Mouse (Mus musculus) intestine, embryonic 14.5 days (tissue): ENCODE results near the gene Epb41l4b. TPM values are rescaled to one million over a fixed set of nuclear protein-coding genes. Genes with fewer than 3 reads are reported as not detected.

Experiments used
- ATAC-seq: fragments of 200-750 bp; cut with Nextera tagmentation; replicated peaks from 2 replicates; pipeline ENCODE4 v1.8.0; 2017; ENCODE audit warnings: low read depth, moderate number of reproducible peaks, moderate TSS enrichment, moderate library complexity; ENCODE audit not compliant: low FRiP score, low TSS enrichment
- DNase-seq: peaks from one replicate; pipeline ENCODE4 v3.0.0-alpha.2; 2018; ENCODE audit warnings: low spot score
- H3K27ac ChIP-seq: fragments of 300-500 bp; sonication (generic); 2 replicates; pipeline ENCODE4 v1.5.1; 2014; ENCODE audit warnings: low read depth, mild to moderate bottlenecking, control low read depth
- H3K27me3 ChIP-seq: fragments of 300-500 bp; sonication (generic); replicated peaks from 2 replicates; pipeline ENCODE4 v1.6.1; 2014; ENCODE audit warnings: low read length, control low read depth; ENCODE audit not compliant: control insufficient read depth, insufficient read depth
- H3K36me3 ChIP-seq: fragments of 300-500 bp; sonication (generic); 2 replicates; pipeline ENCODE4 v1.6.1; 2014; ENCODE audit warnings: low read length, control low read depth; ENCODE audit not compliant: control insufficient read depth, insufficient read depth
- H3K4me1 ChIP-seq: fragments of 300-500 bp; sonication (generic); replicated peaks from 2 replicates; pipeline ENCODE4 v1.6.1; 2014; ENCODE audit warnings: low read length, control low read depth, mixed read lengths; ENCODE audit not compliant: control insufficient read depth, insufficient read depth
- H3K4me2 ChIP-seq: fragments of 300-500 bp; sonication (generic); 2 replicates; pipeline ENCODE4 v1.6.1; 2014; ENCODE audit warnings: low read length
- H3K4me3 ChIP-seq: fragments of 300-500 bp; sonication (generic); 2 replicates; pipeline ENCODE4 v1.5.1; 2014; ENCODE audit warnings: low read depth, low read length, control low read depth, mixed read lengths
- H3K9ac ChIP-seq: fragments of 300-500 bp; sonication (generic); 2 replicates; pipeline ENCODE4 v1.6.1; 2014; ENCODE audit warnings: mild to moderate bottlenecking, low read length
- H3K9me3 ChIP-seq: fragments of 300-500 bp; sonication (generic); 2 replicates; pipeline ENCODE4 v1.6.1; 2016; ENCODE audit warnings: low read length, control low read depth; ENCODE audit not compliant: control insufficient read depth
- WGBS: fragments of 180-500 bp; shearing (Covaris S2); extraction: QIAGEN DNeasy Blood & Tissue Kit; methylation state at CpG from one replicate; pipeline ENCODE4 v1.1.7; 2014; 5-methylcytosine and 5-hydroxymethylcytosine counted together
- polyA plus RNA-seq: library from polyadenylated mRNA; unstranded; fragments of >200 nt; fragmentation: Nextera tagmentation; extraction: Ambion mirVana; gene quantifications from 2 replicates; pipeline ENCODE4 v1.2.1, GENCODE M21; 2014

Epb41l4b gene
- polyA plus RNA-seq, 1 experiment from 2014 or later = 19.6 TPM

DNA sequence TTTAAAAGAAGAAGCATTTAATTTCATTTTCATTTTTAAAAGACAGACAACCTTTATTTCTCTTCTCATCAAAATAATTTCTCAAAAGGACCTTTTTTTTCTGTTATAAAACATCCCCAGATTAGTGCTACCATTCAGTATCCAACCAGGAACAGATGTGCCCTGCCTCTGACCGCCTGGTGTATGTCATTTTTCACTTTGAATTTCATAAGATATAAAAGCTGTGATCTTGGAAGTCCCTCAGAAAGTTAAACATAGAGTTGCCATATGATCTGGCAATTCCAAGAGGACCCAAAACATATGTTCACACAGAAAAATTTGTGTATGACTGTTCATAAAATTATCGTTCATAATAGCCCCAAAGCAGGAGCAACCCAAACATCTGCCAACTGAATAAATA is 151.3 kb downstream of the Epb41l4b start:
- Histone ChIP-seq H3K9ac (no peak overlapping the region), H3K4me3 (no peak overlapping the region), H3K36me3 (no peaks in the 10 kb centered on the region), H3K27me3 (peaks cover 43% of the 10 kb centered on the region), H3K9me3 (0 out of 2 replicates have a peak, but pooled peaks cover 8% of the 10 kb centered on the region), H3K27ac (no peak overlapping the region), H3K4me2 (no peak overlapping the region), H3K4me1 (no peaks in the 10 kb centered on the region)
- ATAC-seq (no peak), DNase-seq (no peak)
- WGBS = 70% methylated on average over 2 of the region's 2 CpGs

GRCm38 (mm10) chr4:56990215-56990584 is 153.0 kb downstream of the Epb41l4b start, which contains the start of gene Frrs1l:
Frrs1l (minus strand) TSS chr4:56990391.
- H3K9me3 ChIP-seq = 0 out of 2 replicates have a peak, but pooled peaks cover 8% of the 10 kb centered on the region
- H3K27me3 ChIP-seq = peaks cover 43% of the 10 kb centered on the region
- H3K36me3 ChIP-seq = no peaks in the 10 kb centered on the region
- ATAC-seq (peak; percentile 47; the same call in 1 of the 2 replicates), DNase-seq (no peak)
- H3K4me3 ChIP-seq = peak within 1 kb of the TSS; percentile 57
- peak within 1 kb of the TSS; percentile 53 for H3K9ac ChIP-seq
- H3K4me1 ChIP-seq = no peaks in the 10 kb centered on the region
- WGBS = under 1% methylated on average over 19 of the region's 44 CpGs
- peak within 1 kb of the TSS; percentile 98 for H3K4me2 ChIP-seq
- no peak within 1 kb of the TSS for H3K27ac ChIP-seq

- Histone ChIP-seq H3K27ac (no peak overlapping the region), H3K4me3 (peak overlapping the region; percentile 57), H3K9me3 (0 out of 2 replicates have a peak, but pooled peaks cover 8% of the 10 kb centered on the region), H3K27me3 (peaks cover 43% of the 10 kb centered on the region), H3K4me1 (no peaks in the 10 kb centered on the region), H3K9ac (peak overlapping the region; percentile 53), H3K36me3 (no peaks in the 10 kb centered on the region), H3K4me2 (peak overlapping the region; percentile 98)
- 8% methylated on average over 32 of the region's 45 CpGs for WGBS
- DNase-seq = peak; percentile 65
- peak; percentile 43; the same call in 1 of the 2 replicates for ATAC-seq
These were observed 153.6 kb downstream of the Epb41l4b start for GRCm38 (mm10) chr4:56989431-56990214.

GRCm38 (mm10) chr4:56965586-56966179 is 177.6 kb downstream of the Epb41l4b start:
- no peak overlapping the region for H3K4me2 ChIP-seq
- no peaks in the 10 kb centered on the region for H3K36me3 ChIP-seq
- H3K9ac ChIP-seq = no peak overlapping the region
- H3K4me1 ChIP-seq = no peaks in the 10 kb centered on the region
- no peak overlapping the region for H3K4me3 ChIP-seq
- ATAC-seq (no peak), DNase-seq (peak; percentile 41)
- H3K9me3 ChIP-seq = no peaks in the 10 kb centered on the region
- WGBS = 76% methylated on average over 7 of the region's 7 CpGs
- H3K27ac ChIP-seq = no peak overlapping the region
- no peaks in the 10 kb centered on the region for H3K27me3 ChIP-seq

- peak; percentile 45 for DNase-seq
- 83% methylated on average over 6 of the region's 6 CpGs for WGBS
- Histone ChIP-seq H3K4me2 (no peak overlapping the region), H3K9ac (no peak overlapping the region), H3K4me3 (no peak overlapping the region), H3K36me3 (no peaks in the 10 kb centered on the region), H3K4me1 (no peaks in the 10 kb centered on the region), H3K27ac (no peak overlapping the region), H3K9me3 (no peaks in the 10 kb centered on the region), H3K27me3 (no peaks in the 10 kb centered on the region)
- ATAC-seq = no peak
These were observed 179.6 kb downstream of the Epb41l4b start for GRCm38 (mm10) chr4:56963687-56964086.

DNA sequence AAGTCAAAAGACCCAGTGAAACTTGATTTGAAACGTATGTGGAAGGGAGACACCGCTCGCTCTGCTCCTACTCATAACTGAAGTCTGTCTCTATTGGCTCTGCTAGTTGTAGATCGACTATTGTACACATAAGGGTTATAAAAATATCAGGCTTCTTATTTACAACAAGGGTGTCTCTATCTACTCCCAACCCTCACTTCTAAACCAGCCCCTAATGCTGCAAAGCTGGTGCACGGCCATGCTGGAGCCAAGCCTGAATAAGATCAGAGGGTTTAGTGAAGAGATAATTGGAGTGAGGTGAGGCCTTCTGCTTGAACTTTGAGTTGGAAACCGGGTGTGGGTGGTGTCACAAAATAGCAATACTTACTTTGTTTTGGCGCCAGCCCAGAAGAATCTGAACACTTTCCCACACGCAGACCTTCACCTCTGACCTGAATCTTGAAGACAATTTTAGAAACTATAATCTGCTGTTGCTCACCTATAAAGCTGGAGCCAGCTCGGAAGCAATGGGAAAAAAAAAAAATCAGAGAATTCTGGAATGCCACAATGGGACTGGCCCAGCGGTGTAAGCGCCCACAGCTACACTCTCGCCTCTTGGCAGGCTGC is 181.8 kb downstream of the Epb41l4b start:
- Histone ChIP-seq H3K4me1 (no peaks in the 10 kb centered on the region), H3K9ac (no peak overlapping the region), H3K9me3 (no peaks in the 10 kb centered on the region), H3K27ac (no peak overlapping the region), H3K27me3 (no peaks in the 10 kb centered on the region), H3K36me3 (no peaks in the 10 kb centered on the region), H3K4me3 (no peak overlapping the region), H3K4me2 (no peak overlapping the region)
- peak; percentile 49 for DNase-seq
- 67% methylated on average over 12 of the region's 12 CpGs for WGBS
- ATAC-seq = no peak; the same call in 1 of the 2 replicates

GRCm38 (mm10) chr4:56957518-56957917 is 185.7 kb downstream of the Epb41l4b start:
- DNase-seq (peak; percentile 41), ATAC-seq (no peak)
- Histone ChIP-seq H3K9me3 (no peaks in the 10 kb centered on the region), H3K9ac (no peak overlapping the region), H3K4me2 (no peak overlapping the region), H3K4me3 (no peak overlapping the region), H3K27me3 (no peaks in the 10 kb centered on the region), H3K4me1 (no peaks in the 10 kb centered on the region), H3K27ac (no peak overlapping the region), H3K36me3 (no peaks in the 10 kb centered on the region)
- 44% methylated on average over 9 of the region's 9 CpGs for WGBS

GRCm38 (mm10) chr4:56953235-56953634 is 190.0 kb downstream of the Epb41l4b start:
- Histone ChIP-seq H3K4me2 (no peak overlapping the region), H3K9ac (no peak overlapping the region), H3K4me1 (no peaks in the 10 kb centered on the region), H3K27ac (no peak overlapping the region), H3K36me3 (no peaks in the 10 kb centered on the region), H3K9me3 (no peaks in the 10 kb centered on the region), H3K4me3 (no peak overlapping the region), H3K27me3 (no peaks in the 10 kb centered on the region)
- DNase-seq (no peak), ATAC-seq (no peak)
- 63% methylated on average over 6 of the region's 6 CpGs for WGBS
